Mouse (Mus musculus): ENCODE results near the gene Vmn1r3. TPM values are rescaled to one million over a fixed set of nuclear protein-coding genes. Genes with fewer than 3 reads are reported as not detected.
"Not testable (repeated sequence)": the region's sequence is repeated elsewhere in the genome, so short reads cannot be mapped to it uniquely, and the experiment has no call there.

Gene Vmn1r3
- polyA plus RNA-seq (2012; rRNA removed): not detected in 2 replicates

DNA sequence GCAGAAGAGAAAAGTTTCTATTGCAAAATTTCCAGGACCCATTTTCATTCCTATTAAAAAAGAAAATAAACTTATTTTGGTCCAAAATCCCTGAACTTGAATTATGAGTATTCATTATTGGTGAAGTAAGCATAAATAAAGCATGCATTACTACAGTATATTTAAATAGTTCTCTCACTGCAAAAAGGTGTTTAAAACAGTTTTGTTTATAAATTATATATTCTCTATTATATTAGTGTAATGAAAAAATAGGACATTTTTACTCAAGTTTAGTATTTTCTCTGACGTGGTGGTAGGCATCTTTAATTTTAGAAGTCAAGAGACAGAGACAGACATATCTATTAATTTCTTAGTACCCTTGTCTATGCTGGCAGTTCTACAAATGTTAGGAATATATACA, at the start of gene Vmn1r3:
TSS of gene Vmn1r3 (minus strand) at position 101 of the 400 bp plus-strand sequence.
- not testable (repeated sequence) for DNase-seq (ENCODE audit: low spot score)

DNA sequence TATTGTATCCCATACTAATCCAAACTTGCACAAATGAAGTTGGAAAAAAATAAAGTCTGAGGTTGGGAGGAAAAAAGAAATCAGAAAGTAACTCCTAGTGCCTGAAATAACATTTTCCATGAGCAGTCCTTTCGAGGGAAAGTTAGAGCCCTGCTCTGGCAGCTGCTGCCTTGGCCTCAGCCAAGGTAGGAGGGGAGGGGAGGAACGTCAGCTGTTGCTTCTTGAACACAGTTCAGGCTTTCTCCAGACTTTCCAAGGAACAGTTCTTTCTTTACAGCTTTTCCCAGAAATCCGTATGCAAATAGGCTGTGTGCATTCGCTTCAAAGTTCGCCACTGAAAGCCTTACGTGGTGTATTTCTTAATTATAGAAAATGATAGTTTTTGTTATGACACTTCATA, 46.9 kb upstream of the Vmn1r3 start:
- no peak for DNase-seq (ENCODE audit: low spot score)

DNA sequence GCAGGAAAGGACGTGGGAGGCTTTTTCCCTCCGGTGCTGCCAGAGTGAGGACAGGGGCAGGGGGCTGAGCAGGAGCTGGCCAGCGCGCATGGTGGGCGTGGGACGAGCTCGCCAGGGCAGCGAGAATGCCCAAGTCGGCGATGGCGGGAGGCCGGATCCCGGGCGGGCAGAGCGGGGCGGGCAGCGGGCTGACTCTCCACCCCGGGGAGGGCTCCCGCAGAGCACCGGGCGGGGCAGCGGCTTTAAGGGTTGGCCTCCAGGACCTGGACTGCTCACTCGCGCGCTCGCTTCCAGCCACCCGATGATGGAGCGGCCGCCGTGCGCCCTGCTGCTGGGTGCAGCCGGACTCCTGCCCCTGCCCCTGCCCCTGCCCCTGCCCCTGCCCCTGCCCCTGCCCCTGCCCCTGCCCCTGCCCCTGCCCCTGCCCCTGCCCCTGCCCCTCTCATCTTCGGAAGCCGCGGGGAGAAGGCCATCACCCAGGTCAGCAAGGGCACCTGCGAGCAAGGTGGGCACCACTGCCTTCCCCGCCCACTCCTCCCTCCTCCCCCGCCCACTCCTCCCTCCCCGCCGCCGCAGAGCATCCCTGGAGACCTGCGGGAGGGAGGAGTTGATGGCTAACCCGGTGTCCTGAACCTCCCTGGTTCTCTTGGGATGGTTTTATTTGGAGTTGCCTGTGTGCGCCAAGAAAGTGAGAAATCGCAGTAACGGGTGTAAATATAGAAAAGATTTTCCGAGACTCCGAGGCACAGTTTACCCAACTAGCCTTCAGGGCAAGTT, 45.9 kb upstream of the Vmn1r3 start:
- DNase-seq (ENCODE audit: low spot score): no peak

DNA sequence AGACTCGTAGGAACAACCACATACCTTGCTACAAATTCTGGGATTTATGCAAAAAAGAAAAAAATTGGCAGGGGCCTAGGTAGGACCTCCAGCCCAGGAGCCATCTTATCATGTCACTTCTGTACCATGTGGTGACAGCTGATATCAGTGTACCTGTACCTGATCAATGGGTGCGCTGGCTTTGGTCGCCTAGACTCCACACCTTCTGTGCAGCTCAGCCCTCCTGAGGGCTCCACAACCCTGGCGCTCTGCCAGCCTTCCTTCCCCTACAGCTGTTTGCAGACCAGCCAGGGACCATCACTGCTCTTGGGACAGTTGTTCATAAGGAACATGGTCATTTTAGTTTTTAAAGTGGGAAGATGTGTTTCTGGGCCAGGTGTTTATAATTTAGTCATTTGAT, 44.4 kb upstream of the Vmn1r3 start:
- DNase-seq (ENCODE audit: low spot score): peak; percentile 60

DNA sequence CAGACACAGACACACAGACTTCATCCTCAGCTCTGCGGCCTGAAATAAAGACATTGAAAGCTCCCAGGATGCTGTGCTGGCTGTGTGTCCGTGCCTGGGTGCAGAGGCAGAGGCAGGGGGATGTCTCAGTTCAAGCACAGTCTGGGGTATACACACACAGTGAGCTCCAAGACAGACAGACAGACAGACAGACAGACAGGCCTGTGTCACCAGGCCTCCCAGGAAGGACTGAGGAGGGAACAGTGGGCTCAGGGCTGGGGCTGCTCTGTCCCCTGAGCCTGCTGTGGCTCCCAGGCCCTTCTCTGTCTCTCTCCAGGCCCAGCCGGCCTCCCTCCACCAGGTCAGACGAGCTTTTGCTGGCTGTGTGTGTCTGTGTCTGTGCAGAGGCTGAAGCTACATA, 43.3 kb upstream of the Vmn1r3 start:
- DNase-seq (ENCODE audit: low spot score): no peak

DNA sequence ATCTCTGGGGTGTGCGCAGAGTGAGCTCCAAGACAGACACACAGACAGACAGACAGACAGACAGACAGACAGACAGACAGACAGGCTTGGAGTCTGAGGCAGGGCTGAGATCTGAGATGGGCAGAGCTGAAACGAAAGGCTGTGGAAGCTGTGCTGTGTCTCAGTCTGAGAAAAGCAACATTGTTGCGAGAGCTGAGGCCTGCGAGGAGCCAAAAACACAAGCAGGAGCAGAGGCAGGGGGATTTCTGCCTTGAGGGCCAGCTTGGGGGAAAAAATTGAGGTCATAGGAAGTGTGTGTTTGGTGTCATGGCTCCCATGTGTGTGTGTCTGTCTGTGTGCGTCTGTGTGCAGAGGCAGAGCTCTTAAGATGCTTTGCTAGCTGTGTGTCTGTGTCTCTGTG, 42.6 kb upstream of the Vmn1r3 start:
- no peak for DNase-seq (ENCODE audit: low spot score)

DNA sequence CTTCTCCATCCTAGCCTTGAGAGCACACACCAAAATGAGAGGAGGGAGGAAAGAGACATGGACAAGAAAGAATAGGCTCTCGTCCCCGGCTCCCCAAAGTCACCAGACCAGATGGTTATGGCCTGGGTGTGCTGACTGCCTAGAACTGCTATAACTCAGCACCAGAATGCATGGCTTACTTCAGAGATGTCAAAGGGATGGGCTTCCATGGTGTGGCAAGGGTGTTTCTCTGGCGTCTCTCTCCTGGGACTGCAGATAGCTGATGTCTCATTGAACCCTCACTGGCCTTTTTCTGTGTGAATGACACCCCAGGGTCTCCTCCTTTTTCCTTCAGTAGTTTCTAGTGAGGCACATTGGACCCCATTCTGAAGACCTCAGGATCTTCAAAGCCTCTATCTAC, 41.3 kb upstream of the Vmn1r3 start:
- no peak for DNase-seq (ENCODE audit: low spot score)

DNA sequence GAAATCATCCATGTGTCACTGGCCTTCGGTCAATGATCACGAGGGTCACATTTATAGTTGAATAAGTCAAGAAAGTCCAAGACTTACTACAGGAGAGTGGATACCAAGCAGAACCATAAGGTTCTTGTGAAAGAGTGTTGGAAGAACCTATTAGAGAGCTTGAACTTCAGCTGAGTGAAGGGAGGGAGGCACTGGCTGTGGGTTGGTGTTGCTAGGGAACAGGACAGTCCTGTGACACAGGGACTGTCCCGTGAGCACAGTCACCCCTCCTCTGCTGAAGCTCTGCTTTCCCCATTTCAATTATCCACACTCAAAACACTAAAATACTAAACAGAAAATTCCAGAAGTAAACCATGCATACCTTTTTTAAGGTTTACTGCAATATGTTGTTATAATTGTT, 40.3 kb upstream of the Vmn1r3 start:
- not testable (repeated sequence) for DNase-seq (ENCODE audit: low spot score)

DNA sequence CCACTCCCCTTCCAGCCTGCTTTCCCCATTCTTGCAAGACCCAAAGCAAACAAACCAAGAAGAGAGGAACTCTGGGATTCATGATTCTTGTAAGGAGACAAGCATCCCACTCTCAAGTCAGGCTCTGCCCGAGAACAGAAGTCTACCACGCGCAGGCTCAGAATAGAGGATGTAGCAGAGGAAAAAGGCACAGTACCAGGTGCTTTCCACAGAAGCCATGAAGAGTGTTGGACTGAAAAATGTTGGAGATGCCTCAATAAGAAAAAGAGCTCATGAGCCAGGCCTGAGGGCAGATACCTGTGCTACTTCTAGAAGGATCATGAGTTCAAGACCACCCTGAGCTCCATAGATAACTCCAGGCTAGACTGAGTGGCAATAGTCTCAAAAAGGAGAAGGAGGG, 39.7 kb upstream of the Vmn1r3 start:
- DNase-seq (ENCODE audit: low spot score): not testable (repeated sequence)

DNA sequence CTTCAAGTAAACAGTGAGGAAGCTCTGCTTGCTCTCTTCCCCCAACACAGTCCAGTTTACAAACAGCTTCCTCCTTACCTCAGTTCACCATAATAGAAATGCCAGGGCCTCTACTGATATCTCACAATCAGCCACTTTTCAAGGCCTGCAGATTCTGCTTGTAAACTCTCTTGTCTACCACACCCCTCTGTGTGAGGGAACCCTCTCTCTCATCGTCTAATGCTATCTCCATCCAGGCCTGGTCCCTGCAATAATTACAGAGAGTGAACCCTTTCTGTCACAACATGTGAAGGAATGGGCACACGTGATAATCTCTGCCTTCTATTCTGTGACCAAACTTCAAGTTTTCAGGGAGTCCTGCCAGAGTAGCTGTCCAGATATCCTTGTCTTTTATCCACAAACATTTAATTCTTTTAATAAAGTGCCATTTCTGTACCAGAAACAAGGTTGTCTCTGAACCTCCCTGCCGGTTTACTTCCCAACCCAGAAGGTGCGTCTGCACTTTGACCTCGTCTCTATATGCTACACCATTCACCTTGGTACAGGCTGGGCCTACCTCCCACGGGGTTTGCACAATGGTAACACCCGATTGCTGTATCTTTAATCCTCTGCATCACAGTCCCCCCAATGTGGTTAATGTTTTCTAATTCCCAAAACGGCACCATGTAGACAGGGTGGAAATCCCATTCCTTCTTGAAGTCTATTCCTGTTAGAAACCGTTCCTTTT, 38.5 kb upstream of the Vmn1r3 start:
- DNase-seq (ENCODE audit: low spot score): not testable (repeated sequence)

DNA sequence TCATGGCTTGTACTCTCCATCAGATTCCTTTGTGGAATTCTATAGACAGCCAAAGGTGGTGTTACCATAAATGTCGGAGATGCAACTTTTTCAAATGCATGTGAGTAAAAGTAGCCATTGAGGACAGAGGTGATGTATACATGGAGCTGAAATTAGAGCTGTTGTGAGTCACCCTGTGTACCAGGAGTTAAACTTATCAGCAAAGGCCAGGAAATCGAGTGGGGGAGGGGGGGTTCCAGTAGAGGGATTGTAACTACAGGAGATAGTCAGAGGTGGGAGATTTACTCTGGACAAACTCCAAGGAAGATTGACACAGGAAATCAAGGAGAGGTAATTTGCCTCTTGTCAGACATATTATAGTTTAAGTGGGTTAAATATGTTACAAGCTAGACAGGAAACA, 31.2 kb upstream of the Vmn1r3 start:
- not testable (repeated sequence) for DNase-seq (ENCODE audit: low spot score)

DNA sequence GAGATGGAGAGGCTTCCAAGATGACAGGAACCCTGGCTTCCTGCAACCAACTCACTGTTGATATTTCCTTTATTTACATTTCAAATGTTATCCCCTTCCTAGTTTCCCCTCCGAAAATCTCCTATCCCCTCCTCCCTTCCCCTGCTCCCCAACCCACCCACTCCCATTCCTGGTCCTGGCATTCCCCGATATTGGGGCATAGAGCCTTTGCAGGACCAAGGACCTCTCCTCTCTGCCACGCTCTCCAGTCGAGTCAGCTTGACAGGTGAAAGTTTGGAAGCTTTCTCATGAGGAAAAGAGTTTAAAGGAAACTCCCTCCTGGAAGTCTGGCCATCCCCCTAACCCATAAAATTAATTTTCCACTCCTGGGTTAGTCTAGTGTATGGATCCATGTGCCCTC, 28.2 kb upstream of the Vmn1r3 start:
- not testable (repeated sequence) for DNase-seq (ENCODE audit: low spot score)

DNA sequence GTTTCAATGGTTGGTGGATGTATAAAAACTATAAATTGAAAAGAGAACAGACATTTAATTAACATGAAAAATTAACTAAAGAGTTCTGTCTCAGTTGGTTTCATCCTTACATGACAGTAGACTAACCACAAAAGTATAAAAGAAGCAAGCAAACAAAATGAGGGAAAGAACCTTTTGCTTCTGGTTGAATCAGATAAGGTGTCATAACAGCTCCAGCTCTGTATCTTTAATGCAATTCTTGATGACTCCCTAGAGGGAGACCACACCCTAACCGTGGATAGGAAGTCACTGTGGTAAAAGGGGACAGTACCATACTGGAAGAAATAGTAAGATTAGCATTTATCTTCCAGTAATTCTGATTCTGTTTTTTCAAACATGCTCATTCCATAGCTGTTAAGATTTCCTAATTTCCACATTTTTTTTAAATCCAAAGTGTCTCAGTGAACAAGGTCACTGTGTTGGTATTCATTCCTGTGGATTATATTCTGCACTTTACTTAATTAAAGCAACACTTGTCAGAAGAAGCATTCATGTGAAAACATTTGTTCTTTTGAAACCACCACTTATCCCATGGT, 24.6 kb upstream of the Vmn1r3 start:
- DNase-seq (ENCODE audit: low spot score): not testable (repeated sequence)

DNA sequence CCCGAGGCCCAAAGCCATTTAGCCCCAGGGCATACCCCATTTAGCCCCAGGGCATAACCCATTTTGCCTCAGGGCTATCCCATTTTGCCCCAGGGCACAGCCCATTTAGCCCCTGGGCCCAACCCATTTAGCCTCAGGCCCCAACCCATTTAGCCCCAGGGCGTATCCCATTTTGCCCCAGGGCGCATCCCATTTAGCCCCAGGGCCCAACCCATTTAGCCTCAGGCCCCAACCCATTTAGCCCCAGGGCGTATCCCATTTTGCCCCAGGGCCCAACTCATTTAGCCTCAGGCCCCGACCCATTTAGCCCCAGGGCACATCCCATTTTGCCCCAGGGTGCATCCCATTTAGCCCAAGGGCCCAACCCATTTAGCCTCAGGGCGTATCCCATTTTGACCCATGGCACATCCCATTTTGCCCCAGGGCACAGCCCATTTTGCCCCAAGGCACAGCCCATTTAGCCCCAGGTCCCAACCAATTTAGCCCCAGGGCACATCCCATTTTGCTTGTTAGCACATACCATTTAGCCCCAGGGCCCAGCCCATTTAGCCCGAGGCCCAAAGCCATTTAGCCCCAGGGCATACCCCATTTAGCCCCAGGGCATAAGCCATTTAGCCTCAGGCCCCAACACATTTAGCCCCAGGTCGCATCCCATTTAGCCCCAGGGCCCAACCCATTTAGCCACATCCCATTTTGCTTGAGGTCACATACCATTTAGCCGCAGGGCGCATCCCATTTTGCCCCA, 8.2 kb downstream of the Vmn1r3 start:
- DNase-seq (ENCODE audit: low spot score): not testable (repeated sequence)

DNA sequence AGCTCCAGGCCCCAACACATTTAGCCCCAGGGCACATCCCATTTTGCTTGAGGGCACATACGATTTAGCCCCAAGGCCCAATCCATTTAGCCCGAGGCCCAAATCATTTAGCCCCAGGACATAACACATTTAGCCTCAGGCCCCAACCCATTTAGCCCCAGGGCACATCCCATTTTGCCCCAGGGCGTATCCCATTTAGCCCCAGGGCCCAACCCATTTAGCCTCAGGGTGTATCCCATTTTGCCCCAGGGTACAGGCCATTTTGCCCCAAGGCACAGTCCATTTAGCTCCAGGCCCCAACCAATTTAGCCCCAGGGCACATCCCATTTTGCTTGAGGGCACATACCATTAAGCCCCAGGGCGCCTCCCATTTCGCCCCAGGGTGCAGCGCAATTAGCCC, 9.0 kb downstream of the Vmn1r3 start:
- not testable (repeated sequence) for DNase-seq (ENCODE audit: low spot score)

DNA sequence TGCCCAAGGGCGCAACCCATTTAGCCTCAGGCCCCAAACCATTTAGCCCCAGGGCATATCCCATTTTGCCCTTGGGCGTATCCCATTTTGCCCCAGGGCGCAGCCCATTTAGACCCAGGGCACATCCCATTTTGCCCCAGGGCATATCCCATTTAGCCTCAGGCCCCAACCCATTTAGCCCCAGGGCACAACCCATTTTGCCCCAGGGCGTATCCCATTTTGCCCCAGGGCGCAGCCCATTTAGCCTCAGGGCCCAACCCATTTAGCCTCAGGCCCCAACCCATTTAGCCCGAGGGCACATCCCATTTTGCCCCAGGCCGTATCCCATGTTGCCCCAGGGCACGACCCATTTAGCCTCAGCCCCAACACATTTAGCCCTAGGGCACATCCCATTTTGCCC, 9.4 kb downstream of the Vmn1r3 start:
- DNase-seq (ENCODE audit: low spot score): not testable (repeated sequence)

DNA sequence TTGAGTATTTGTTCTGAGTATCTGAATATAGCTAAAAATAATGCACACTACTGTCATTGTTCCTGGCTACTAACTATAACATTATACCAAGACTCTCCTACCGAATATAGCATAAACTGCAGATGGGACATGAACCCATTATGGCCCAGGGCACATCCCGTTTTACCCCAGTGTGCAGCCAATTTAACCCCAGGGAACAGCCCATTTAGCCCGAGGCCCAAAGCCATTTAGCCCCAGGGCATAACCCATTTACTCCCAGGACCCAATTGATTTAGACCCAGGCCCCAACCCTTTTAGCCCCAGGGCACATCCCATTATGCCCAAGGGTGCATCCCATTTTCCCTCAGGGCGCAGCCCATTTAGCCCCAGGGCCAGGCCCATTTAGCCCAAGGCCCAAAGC, 10.6 kb downstream of the Vmn1r3 start:
- not testable (repeated sequence) for DNase-seq (ENCODE audit: low spot score)

DNA sequence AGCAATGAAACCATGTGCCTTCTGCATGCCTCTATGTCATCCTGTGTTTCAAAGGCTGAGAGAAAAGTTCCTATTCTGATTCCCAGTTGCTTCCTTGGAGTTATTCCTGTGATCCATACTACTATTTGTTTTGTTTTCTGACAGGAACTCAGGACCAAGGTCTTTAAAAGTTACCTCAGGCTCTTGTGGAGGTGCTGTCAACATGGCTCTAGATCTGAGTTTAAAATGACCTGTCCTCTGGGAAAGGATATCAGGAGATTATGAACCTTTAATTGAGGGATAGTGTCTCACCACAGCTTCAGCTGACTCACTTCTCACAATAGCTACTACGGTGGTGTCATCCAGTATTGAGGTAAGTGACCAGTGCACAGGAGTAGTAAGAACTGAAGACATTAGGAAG, 18.1 kb downstream of the Vmn1r3 start, which contains the start of gene Vmn1r2:
TSS of gene Vmn1r2 (plus strand) at position 301 of the 400 bp plus-strand sequence.
- DNase-seq (ENCODE audit: low spot score): not testable (repeated sequence)

DNA sequence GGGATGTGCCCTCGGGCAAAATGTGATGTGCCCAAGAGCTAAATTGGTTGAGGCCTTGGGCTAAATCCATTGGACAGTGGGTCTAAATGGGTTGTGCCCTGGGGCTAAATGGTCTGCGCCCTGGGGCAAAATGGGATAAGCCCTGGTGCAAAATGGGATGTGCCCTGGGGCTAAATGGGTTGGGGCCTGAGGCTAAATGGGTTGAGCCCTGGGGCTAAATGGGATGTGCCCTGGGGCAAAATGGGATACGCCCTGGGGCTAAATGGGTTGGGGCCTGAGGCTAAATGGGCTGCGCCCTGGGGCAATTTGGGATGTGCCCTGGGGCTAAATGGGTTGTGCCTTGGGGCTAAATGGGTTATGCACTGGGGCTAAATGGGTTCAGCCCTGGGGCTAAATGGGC, 20.1 kb downstream of the Vmn1r3 start:
- no peak for DNase-seq (ENCODE audit: low spot score)

DNA sequence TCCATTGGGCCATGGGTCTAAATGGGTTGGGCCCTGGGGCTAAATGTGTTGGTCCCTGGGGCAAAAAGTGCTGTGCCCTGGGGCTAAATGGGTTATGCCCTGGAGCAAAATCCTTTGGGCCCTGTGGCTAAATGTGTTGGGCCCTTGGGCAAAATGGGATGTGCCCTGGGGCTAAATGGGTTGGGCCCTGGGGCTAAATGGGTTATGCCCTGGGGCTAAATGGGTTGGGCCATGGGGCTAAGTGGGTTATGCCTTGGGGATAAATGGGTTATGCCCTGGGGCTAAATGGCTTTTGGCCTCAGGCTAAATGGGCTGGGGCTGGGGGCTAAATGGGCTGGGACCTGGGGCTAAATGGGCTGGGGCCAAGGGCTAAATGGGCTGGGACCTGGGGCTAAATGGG, 20.7 kb downstream of the Vmn1r3 start:
- not testable (repeated sequence) for DNase-seq (ENCODE audit: low spot score)

DNA sequence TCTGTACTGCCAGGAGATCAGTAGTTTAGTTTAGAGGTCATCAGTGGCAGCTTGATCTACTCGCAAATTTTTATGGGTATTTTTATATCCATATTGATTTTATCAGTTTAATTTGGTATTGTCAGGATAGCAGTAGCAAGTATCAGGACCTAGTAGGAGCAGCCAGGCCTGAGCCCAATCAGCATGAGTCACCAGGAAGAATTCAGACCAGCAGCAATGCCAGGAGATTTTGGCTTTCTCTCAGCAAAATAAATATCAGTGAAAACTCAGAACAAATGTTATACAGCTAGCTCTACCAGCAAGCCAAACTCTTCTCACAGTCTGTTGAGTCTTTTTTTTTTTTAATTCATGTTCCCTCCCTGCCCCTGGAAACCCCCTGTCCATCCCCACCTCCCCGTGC, 31.8 kb downstream of the Vmn1r3 start:
- not testable (repeated sequence) for DNase-seq (ENCODE audit: low spot score)

DNA sequence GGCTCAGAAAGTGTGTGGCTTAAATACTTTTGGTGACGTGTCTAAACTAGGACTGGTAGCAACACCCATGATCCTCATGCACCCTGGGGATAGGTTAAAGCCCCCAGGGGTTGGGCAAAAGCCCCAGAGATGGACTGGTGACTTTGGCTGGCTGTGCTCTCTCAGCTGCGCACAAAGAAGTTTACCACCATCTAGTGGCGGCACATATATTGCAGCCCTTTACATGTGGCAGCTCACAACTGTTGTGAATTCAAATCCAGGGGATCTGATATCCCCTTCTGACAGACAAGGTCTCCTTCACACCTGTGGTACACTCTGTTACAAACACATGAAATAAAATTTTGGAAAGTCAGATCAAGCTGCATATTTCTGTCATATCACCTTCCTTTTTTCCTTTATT, 37.2 kb downstream of the Vmn1r3 start:
- DNase-seq (ENCODE audit: low spot score): not testable (repeated sequence)
